Mouse (Mus musculus) limb, embryonic 15.5 days (tissue): Measurements from ENCODE around the gene Kctd7. TPM values are rescaled to one million over a fixed set of nuclear protein-coding genes. Genes with fewer than 3 reads are reported as not detected.

Source experiments
- ATAC-seq: fragments of 200-750 bp; cut with Nextera tagmentation; 2 replicates; pipeline ENCODE4 v1.8.0; 2017; ENCODE audit warnings: low read depth, moderate TSS enrichment; ENCODE audit not compliant: insufficient number of reproducible peaks, low FRiP score, low TSS enrichment
- H3K27ac ChIP-seq: fragments of 300-500 bp; sonication (generic); 2 replicates; pipeline ENCODE4 v1.5.1; 2015; ENCODE audit warnings: moderate library complexity, mild to moderate bottlenecking, inconsistent platforms
- H3K27me3 ChIP-seq: fragments of 300-500 bp; sonication (generic); 2 replicates; pipeline ENCODE4 v1.6.1; 2015; ENCODE audit warnings: inconsistent platforms
- H3K36me3 ChIP-seq: fragments of 300-500 bp; sonication (generic); 2 replicates; pipeline ENCODE4 v1.6.1; 2015; ENCODE audit warnings: inconsistent platforms
- H3K4me1 ChIP-seq: fragments of 300-500 bp; sonication (generic); 2 replicates; pipeline ENCODE4 v1.6.1; 2015; ENCODE audit warnings: inconsistent platforms
- H3K4me2 ChIP-seq: fragments of 300-500 bp; sonication (generic); 2 replicates; pipeline ENCODE4 v1.6.1; 2015; ENCODE audit warnings: mild to moderate bottlenecking, inconsistent platforms
- H3K4me3 ChIP-seq: fragments of 300-500 bp; sonication (generic); 2 replicates; pipeline ENCODE4 v1.5.1; 2015; ENCODE audit warnings: mild to moderate bottlenecking, inconsistent platforms
- H3K9ac ChIP-seq: fragments of 300-500 bp; sonication (generic); 2 replicates; pipeline ENCODE4 v1.6.1; 2015; ENCODE audit warnings: inconsistent platforms
- H3K9me3 ChIP-seq: fragments of 300-500 bp; sonication (generic); 2 replicates; pipeline ENCODE4 v1.6.1; 2016; ENCODE audit warnings: inconsistent platforms
- WGBS: fragments of 180-500 bp; shearing (Covaris S2); methylation state at CpG from one replicate; pipeline ENCODE4 v1.1.7; 2015; 5-methylcytosine and 5-hydroxymethylcytosine counted together
- polyA plus RNA-seq: library from polyadenylated mRNA; unstranded; fragments of >200 nt; fragmentation: Nextera tagmentation; extraction: Ambion mirVana; gene quantifications from 2 replicates; pipeline ENCODE4 v1.2.1, GENCODE M21; 2015

The Kctd7 gene
- polyA plus RNA-seq, 1 experiment from 2014 or later = 6.9 TPM

GRCm38 (mm10) chr5:130173012-130173411, 28.4 kb downstream of the Kctd7 start:
- Histone ChIP-seq H3K4me1 (peaks cover 27% of the 10 kb centered on the region), H3K4me3 (0 out of 2 replicates have a peak overlapping the region, but pooled peaks have one; percentile 89), H3K27ac (no peak overlapping the region), H3K27me3 (no peaks in the 10 kb centered on the region), H3K9me3 (no peaks in the 10 kb centered on the region), H3K36me3 (no peaks in the 10 kb centered on the region), H3K9ac (no peak overlapping the region), H3K4me2 (peak overlapping the region; percentile 64)
- 89% methylated on average over 4 of the region's 4 CpGs for WGBS
- ATAC-seq = no peak

GRCm38 (mm10) chr5:130177871-130178270, 33.2 kb downstream of the Kctd7 start:
- ATAC-seq = no peak
- H3K4me2 ChIP-seq = no peak overlapping the region
- 45% methylated on average over 4 of the region's 4 CpGs for WGBS
- H3K4me3 ChIP-seq = no peak overlapping the region
- H3K9ac ChIP-seq = no peak overlapping the region
- peaks cover 19% of the 10 kb centered on the region for H3K4me1 ChIP-seq
- no peaks in the 10 kb centered on the region for H3K9me3 ChIP-seq
- no peak overlapping the region for H3K27ac ChIP-seq
- no peaks in the 10 kb centered on the region for H3K36me3 ChIP-seq
- H3K27me3 ChIP-seq = no peaks in the 10 kb centered on the region

- Histone ChIP-seq H3K4me3 (no peak overlapping the region), H3K36me3 (no peaks in the 10 kb centered on the region), H3K4me2 (no peak overlapping the region), H3K9me3 (no peaks in the 10 kb centered on the region), H3K27ac (no peak overlapping the region), H3K4me1 (peaks cover 8% of the 10 kb centered on the region; the same call in 1 of the 2 replicates), H3K27me3 (no peaks in the 10 kb centered on the region), H3K9ac (no peak overlapping the region)
- no peak for ATAC-seq
- 65% methylated on average over 7 of the region's 7 CpGs for WGBS
Measured at GRCm38 (mm10) chr5:130180362-130180761, 35.7 kb downstream of the Kctd7 start.

- no peaks in the 10 kb centered on the region for H3K36me3 ChIP-seq
- ATAC-seq = no peak
- H3K9ac ChIP-seq = no peak overlapping the region
- no peak overlapping the region for H3K27ac ChIP-seq
- no peak overlapping the region for H3K4me3 ChIP-seq
- WGBS = 84% methylated on average over 6 of the region's 6 CpGs
- no peak overlapping the region for H3K4me2 ChIP-seq
- H3K27me3 ChIP-seq = no peaks in the 10 kb centered on the region
- peaks cover 8% of the 10 kb centered on the region; the same call in 1 of the 2 replicates for H3K4me1 ChIP-seq
- H3K9me3 ChIP-seq = no peaks in the 10 kb centered on the region
Measured at GRCm38 (mm10) chr5:130181740-130182540, 37.3 kb downstream of the Kctd7 start.

GRCm38 (mm10) chr5:130182541-130182821, 37.8 kb downstream of the Kctd7 start:
- Histone ChIP-seq H3K27me3 (no peaks in the 10 kb centered on the region), H3K4me1 (peaks cover 8% of the 10 kb centered on the region; the same call in 1 of the 2 replicates), H3K27ac (no peak overlapping the region), H3K9ac (no peak overlapping the region), H3K36me3 (0 out of 2 replicates have a peak, but pooled peaks cover 3% of the 10 kb centered on the region), H3K9me3 (no peaks in the 10 kb centered on the region), H3K4me3 (no peak overlapping the region), H3K4me2 (no peak overlapping the region)
- WGBS = 78% methylated on average over 3 of the region's 3 CpGs
- ATAC-seq = no peak

GRCm38 (mm10) chr5:130184193-130184856, 39.7 kb downstream of the Kctd7 start:
- Histone ChIP-seq H3K9me3 (no peaks in the 10 kb centered on the region), H3K4me2 (no peak overlapping the region), H3K36me3 (peaks cover 17% of the 10 kb centered on the region), H3K27ac (no peak overlapping the region), H3K4me1 (peaks cover 5% of the 10 kb centered on the region; the same call in 1 of the 2 replicates), H3K4me3 (no peak overlapping the region), H3K27me3 (no peaks in the 10 kb centered on the region), H3K9ac (no peak overlapping the region)
- 83% methylated on average over 9 of the region's 9 CpGs for WGBS
- ATAC-seq = no peak

- WGBS = 81% methylated on average over 6 of the region's 6 CpGs
- no peak overlapping the region for H3K9ac ChIP-seq
- no peak for ATAC-seq
Measured at GRCm38 (mm10) chr5:130185312-130185711, 40.7 kb downstream of the Kctd7 start.

GRCm38 (mm10) chr5:130187383-130187782, 42.7 kb downstream of the Kctd7 start:
- no peak overlapping the region for H3K4me2 ChIP-seq
- no peak overlapping the region for H3K27ac ChIP-seq
- H3K36me3 ChIP-seq = peaks cover 47% of the 10 kb centered on the region
- H3K9me3 ChIP-seq = no peaks in the 10 kb centered on the region
- no peak overlapping the region for H3K9ac ChIP-seq
- H3K4me3 ChIP-seq = no peak overlapping the region
- no peaks in the 10 kb centered on the region for H3K27me3 ChIP-seq
- ATAC-seq = no peak
- WGBS = 67% methylated on average over 7 of the region's 7 CpGs
- H3K4me1 ChIP-seq = no peaks in the 10 kb centered on the region

More at GRCm38 (mm10) chr5:130185312-130185711, 40.7 kb downstream of the Kctd7 start:
- no peak overlapping the region for H3K27ac ChIP-seq
- no peaks in the 10 kb centered on the region for H3K27me3 ChIP-seq
- peaks cover 4% of the 10 kb centered on the region; the same call in 1 of the 2 replicates for H3K4me1 ChIP-seq
- H3K4me2 ChIP-seq = no peak overlapping the region
- H3K4me3 ChIP-seq = no peak overlapping the region
- H3K36me3 ChIP-seq = peaks cover 27% of the 10 kb centered on the region
- no peaks in the 10 kb centered on the region for H3K9me3 ChIP-seq

GRCm38 (mm10) chr5:130190909-130191308, 46.2 kb downstream of the Kctd7 start:
- H3K4me1 ChIP-seq = no peaks in the 10 kb centered on the region
- no peak overlapping the region for H3K27ac ChIP-seq
- peaks cover 72% of the 10 kb centered on the region for H3K36me3 ChIP-seq

GRCm38 (mm10) chr5:130191865-130192264, 47.2 kb downstream of the Kctd7 start:
- no peak overlapping the region for H3K9ac ChIP-seq
- WGBS = 82% methylated on average over 6 of the region's 6 CpGs
- no peaks in the 10 kb centered on the region for H3K9me3 ChIP-seq
- peaks cover 79% of the 10 kb centered on the region for H3K36me3 ChIP-seq
- no peaks in the 10 kb centered on the region for H3K27me3 ChIP-seq
- no peak overlapping the region for H3K4me3 ChIP-seq
- no peaks in the 10 kb centered on the region for H3K4me1 ChIP-seq
- no peak overlapping the region for H3K27ac ChIP-seq
- H3K4me2 ChIP-seq = no peak overlapping the region
- no peak for ATAC-seq

More at GRCm38 (mm10) chr5:130190909-130191308, 46.2 kb downstream of the Kctd7 start:
- 89% methylated on average over 6 of the region's 6 CpGs for WGBS
- ATAC-seq = no peak
- Histone ChIP-seq H3K4me3 (no peak overlapping the region), H3K9ac (no peak overlapping the region), H3K27me3 (no peaks in the 10 kb centered on the region), H3K9me3 (no peaks in the 10 kb centered on the region), H3K4me2 (no peak overlapping the region)

GRCm38 (mm10) chr5:130192356-130192944, 47.8 kb downstream of the Kctd7 start:
- no peaks in the 10 kb centered on the region for H3K27me3 ChIP-seq
- H3K9me3 ChIP-seq = no peaks in the 10 kb centered on the region
- H3K27ac ChIP-seq = no peak overlapping the region
- H3K4me1 ChIP-seq = no peaks in the 10 kb centered on the region
- H3K36me3 ChIP-seq = peaks cover 81% of the 10 kb centered on the region
- H3K4me3 ChIP-seq = no peak overlapping the region
- no peak overlapping the region for H3K4me2 ChIP-seq
- H3K9ac ChIP-seq = no peak overlapping the region
- WGBS = 85% methylated on average over 2 of the region's 2 CpGs
- no peak for ATAC-seq

GRCm38 (mm10) chr5:130193760-130194159, 49.1 kb downstream of the Kctd7 start:
- H3K27me3 ChIP-seq = no peaks in the 10 kb centered on the region
- H3K27ac ChIP-seq = no peak overlapping the region
- no peaks in the 10 kb centered on the region for H3K9me3 ChIP-seq
- H3K4me2 ChIP-seq = no peak overlapping the region
- no peaks in the 10 kb centered on the region for H3K4me1 ChIP-seq
- WGBS = 84% methylated on average over 3 of the region's 3 CpGs
- no peak overlapping the region for H3K9ac ChIP-seq
- H3K4me3 ChIP-seq = no peak overlapping the region
- H3K36me3 ChIP-seq = peaks cover 83% of the 10 kb centered on the region
- ATAC-seq = no peak
